Mouse (Mus musculus) kidney, adult 2 months (tissue): ENCODE measurements around the gene Tedc2.

Source experiments
- CTCF ChIP-seq: fragments of 200-500 bp; conservative IDR thresholded peaks from 2 replicates; pipeline ENCODE4 v1.5.1; 2011; ENCODE audit warnings: low read depth, mild to moderate bottlenecking, control low read depth, low read length, moderate library complexity, mixed read lengths; ENCODE audit not compliant: insufficient read depth, insufficient read length
- POLR2A ChIP-seq: fragments of 200-500 bp; IDR thresholded peaks from one replicate; pipeline ENCODE4 v1.6.1; 2011; ENCODE audit warnings: low read depth, low read length, control low read depth

GRCm38 (mm10) chr17:24220435-24221411, at the start of gene Tedc2:
- TF ChIP-seq POLR2A (no peak), CTCF (no peak)
